Mouse (Mus musculus): ENCODE measurements around the gene Tbc1d4. TPM values are rescaled to one million over a fixed set of nuclear protein-coding genes. Genes with fewer than 3 reads are reported as not detected.

Gene Tbc1d4
- total and polyA plus RNA-seq, 2 experiments: 0.82 to 3.2 TPM

DNA sequence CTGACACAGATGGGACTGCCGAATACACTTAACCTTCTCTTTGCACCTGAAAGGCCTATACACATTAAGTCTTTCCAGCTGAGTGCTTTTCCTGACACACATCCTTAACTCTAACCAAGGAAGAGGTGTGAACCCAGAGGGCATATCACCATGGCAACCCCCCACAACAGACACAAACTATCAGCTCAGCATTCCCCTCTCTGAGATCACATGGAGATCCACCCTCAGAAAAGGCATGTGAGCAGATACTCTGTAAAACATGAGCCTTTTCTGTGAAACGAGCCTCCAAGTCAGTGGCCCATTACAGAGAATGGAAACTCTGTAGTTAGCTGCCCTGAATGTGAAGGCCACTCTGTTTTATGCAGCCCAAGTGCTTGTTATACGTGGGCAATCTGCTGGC, 6.1 kb downstream of the Tbc1d4 start:
- Histone ChIP-seq H3K9ac (ENCODE audit: low read depth, low read length) (no peak overlapping the region), H3K36me3 (ENCODE audit: control insufficient read depth, insufficient read depth, low read length) (no peaks in the 10 kb centered on the region; the same call in 1 of the 2 replicates), H3K27me3 (ENCODE audit: control insufficient read depth, insufficient read depth, low read length) (no peaks in the 10 kb centered on the region), H3K27ac (replicated peaks; ENCODE audit: insufficient read depth, low read depth, low read length) (no peak overlapping the region), H3K4me3 (ENCODE audit: insufficient read depth, low read depth, low read length) (no peak overlapping the region), H3K79me2 (ENCODE audit: control insufficient read depth, insufficient read depth, low read length) (no peaks in the 10 kb centered on the region), H3K4me1 (ENCODE audit: control insufficient read depth, insufficient read depth, low read length) (0 out of 2 replicates have a peak, but pooled peaks cover 1% of the 10 kb centered on the region)
- no peak for DNase-seq (ENCODE audit: extremely low read depth, low read depth, low spot score)
- TF ChIP-seq POLR2A (IDR thresholded peaks at IDR 0.05; ENCODE audit: extremely low read depth, insufficient read depth, low read length) (no peak), CTCF (IDR thresholded peaks at IDR 0.05; ENCODE audit: low read depth, low read length) (no peak)
- 64% methylated on average over 3 of the region's 3 CpGs for WGBS

GRCm38 (mm10) chr14:101597096-101597715, 11.8 kb downstream of the Tbc1d4 start:
- no peak for DNase-seq (ENCODE audit: extremely low read depth, low read depth, low spot score)
- Histone ChIP-seq H3K27ac (replicated peaks; ENCODE audit: insufficient read depth, low read depth, low read length) (no peak overlapping the region), H3K27me3 (ENCODE audit: control insufficient read depth, insufficient read depth, low read length) (no peaks in the 10 kb centered on the region), H3K9ac (ENCODE audit: low read depth, low read length) (no peak overlapping the region), H3K4me3 (ENCODE audit: insufficient read depth, low read depth, low read length) (no peak overlapping the region), H3K79me2 (ENCODE audit: control insufficient read depth, insufficient read depth, low read length) (no peaks in the 10 kb centered on the region), H3K36me3 (ENCODE audit: control insufficient read depth, insufficient read depth, low read length) (no peaks in the 10 kb centered on the region; the same call in 1 of the 2 replicates), H3K4me1 (ENCODE audit: control insufficient read depth, insufficient read depth, low read length) (no peaks in the 10 kb centered on the region)
- WGBS: 94% methylated on average over 13 of the region's 14 CpGs
- no peak for TF ChIP-seq CTCF (IDR thresholded peaks at IDR 0.05; ENCODE audit: low read depth, low read length)
- no peak for TF ChIP-seq POLR2A (IDR thresholded peaks at IDR 0.05; ENCODE audit: extremely low read depth, insufficient read depth, low read length)

DNA sequence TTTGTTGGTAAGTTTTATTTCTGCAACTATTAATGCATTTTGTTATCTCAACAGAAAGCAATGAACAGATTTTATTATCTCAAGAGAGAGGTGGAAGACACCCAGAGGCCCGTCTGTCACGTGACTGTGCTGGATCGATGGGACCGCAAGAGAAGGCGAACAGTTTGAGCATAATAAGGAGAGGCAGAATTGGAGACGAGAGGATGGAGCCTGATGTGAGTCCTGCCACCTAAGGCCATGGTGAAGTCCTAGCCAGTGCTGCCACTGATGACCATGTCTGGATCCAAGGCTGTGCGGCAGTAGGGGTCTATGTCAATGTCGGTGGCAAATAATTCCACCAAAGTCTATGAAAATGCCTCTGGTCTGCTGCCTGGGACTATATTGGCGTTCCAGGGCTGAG, 12.3 kb downstream of the Tbc1d4 start:
- no peaks in the 10 kb centered on the region for H3K4me1 ChIP-seq (ENCODE audit: control insufficient read depth, insufficient read depth, low read length)
- H3K4me3 ChIP-seq (ENCODE audit: insufficient read depth, low read depth, low read length): no peak overlapping the region
- H3K36me3 ChIP-seq (ENCODE audit: control insufficient read depth, insufficient read depth, low read length): no peaks in the 10 kb centered on the region; the same call in 1 of the 2 replicates
- no peak overlapping the region for H3K27ac ChIP-seq (replicated peaks; ENCODE audit: insufficient read depth, low read depth, low read length)
- no peaks in the 10 kb centered on the region for H3K79me2 ChIP-seq (ENCODE audit: control insufficient read depth, insufficient read depth, low read length)
- WGBS: 98% methylated on average over 9 of the region's 9 CpGs
- no peaks in the 10 kb centered on the region for H3K27me3 ChIP-seq (ENCODE audit: control insufficient read depth, insufficient read depth, low read length)
- no peak for TF ChIP-seq CTCF (IDR thresholded peaks at IDR 0.05; ENCODE audit: low read depth, low read length)
- no peak for TF ChIP-seq POLR2A (IDR thresholded peaks at IDR 0.05; ENCODE audit: extremely low read depth, insufficient read depth, low read length)
- DNase-seq (ENCODE audit: extremely low read depth, low read depth, low spot score): no peak
- H3K9ac ChIP-seq (ENCODE audit: low read depth, low read length): no peak overlapping the region

GRCm38 (mm10) chr14:101595301-101596080, 13.5 kb downstream of the Tbc1d4 start:
- 90% methylated on average over 13 of the region's 13 CpGs for WGBS

GRCm38 (mm10) chr14:101594001-101594400, 15.0 kb downstream of the Tbc1d4 start:
- H3K27me3 ChIP-seq (ENCODE audit: control insufficient read depth, insufficient read depth, low read length): no peaks in the 10 kb centered on the region
- no peak overlapping the region for H3K27ac ChIP-seq (replicated peaks; ENCODE audit: insufficient read depth, low read depth, low read length)
- no peaks in the 10 kb centered on the region for H3K36me3 ChIP-seq (ENCODE audit: control insufficient read depth, insufficient read depth, low read length)
- H3K4me3 ChIP-seq (ENCODE audit: insufficient read depth, low read depth, low read length): no peak overlapping the region
- no peaks in the 10 kb centered on the region for H3K79me2 ChIP-seq (ENCODE audit: control insufficient read depth, insufficient read depth, low read length)
- no peak for TF ChIP-seq CTCF (IDR thresholded peaks at IDR 0.05; ENCODE audit: low read depth, low read length)
- TF ChIP-seq POLR2A (IDR thresholded peaks at IDR 0.05; ENCODE audit: extremely low read depth, insufficient read depth, low read length): no peak
- no peak overlapping the region for H3K9ac ChIP-seq (ENCODE audit: low read depth, low read length)
- no peaks in the 10 kb centered on the region for H3K4me1 ChIP-seq (ENCODE audit: control insufficient read depth, insufficient read depth, low read length)
- no peak for DNase-seq (ENCODE audit: extremely low read depth, low read depth, low spot score)
- WGBS: 84% methylated on average over 5 of the region's 5 CpGs

More at GRCm38 (mm10) chr14:101595301-101596080, 13.5 kb downstream of the Tbc1d4 start:
- no peak overlapping the region for H3K9ac ChIP-seq (ENCODE audit: low read depth, low read length)
- no peak for TF ChIP-seq POLR2A (IDR thresholded peaks at IDR 0.05; ENCODE audit: extremely low read depth, insufficient read depth, low read length)
- H3K27me3 ChIP-seq (ENCODE audit: control insufficient read depth, insufficient read depth, low read length): no peaks in the 10 kb centered on the region
- no peaks in the 10 kb centered on the region; the same call in 1 of the 2 replicates for H3K36me3 ChIP-seq (ENCODE audit: control insufficient read depth, insufficient read depth, low read length)
- no peaks in the 10 kb centered on the region for H3K4me1 ChIP-seq (ENCODE audit: control insufficient read depth, insufficient read depth, low read length)
- no peaks in the 10 kb centered on the region for H3K79me2 ChIP-seq (ENCODE audit: control insufficient read depth, insufficient read depth, low read length)
- no peak overlapping the region for H3K4me3 ChIP-seq (ENCODE audit: insufficient read depth, low read depth, low read length)
- H3K27ac ChIP-seq (replicated peaks; ENCODE audit: insufficient read depth, low read depth, low read length): no peak overlapping the region
- no peak for DNase-seq (ENCODE audit: extremely low read depth, low read depth, low spot score)

GRCm38 (mm10) chr14:101593340-101593739, 15.7 kb downstream of the Tbc1d4 start:
- no peak for DNase-seq (ENCODE audit: extremely low read depth, low read depth, low spot score)
- H3K4me3 ChIP-seq (ENCODE audit: insufficient read depth, low read depth, low read length): no peak overlapping the region
- H3K27me3 ChIP-seq (ENCODE audit: control insufficient read depth, insufficient read depth, low read length): no peaks in the 10 kb centered on the region
- H3K79me2 ChIP-seq (ENCODE audit: control insufficient read depth, insufficient read depth, low read length): no peaks in the 10 kb centered on the region
- no peaks in the 10 kb centered on the region for H3K36me3 ChIP-seq (ENCODE audit: control insufficient read depth, insufficient read depth, low read length)
- no peak overlapping the region for H3K27ac ChIP-seq (replicated peaks; ENCODE audit: insufficient read depth, low read depth, low read length)
- no peak overlapping the region for H3K9ac ChIP-seq (ENCODE audit: low read depth, low read length)
- WGBS: 83% methylated on average over 7 of the region's 7 CpGs
- no peak for TF ChIP-seq CTCF (IDR thresholded peaks at IDR 0.05; ENCODE audit: low read depth, low read length)
- no peak for TF ChIP-seq POLR2A (IDR thresholded peaks at IDR 0.05; ENCODE audit: extremely low read depth, insufficient read depth, low read length)
- no peaks in the 10 kb centered on the region for H3K4me1 ChIP-seq (ENCODE audit: control insufficient read depth, insufficient read depth, low read length)
